Mouse (Mus musculus) embryonic fibroblast, embryonic 13.5 days (primary cell): Measurements from ENCODE around the gene Ankk1.

Experiments
- CTCF ChIP-seq: IDR thresholded peaks from 2 replicates; pipeline ENCODE4 v1.5.1; 2011; ENCODE audit warnings: mild to moderate bottlenecking, control low read depth, low read length, moderate library complexity, borderline replicate concordance; ENCODE audit not compliant: insufficient read depth
- POLR2A ChIP-seq: IDR thresholded peaks from 2 replicates; pipeline ENCODE4 v1.6.1; 2011; ENCODE audit warnings: low read depth, mild to moderate bottlenecking, control low read depth, low read length, moderate library complexity

DNA sequence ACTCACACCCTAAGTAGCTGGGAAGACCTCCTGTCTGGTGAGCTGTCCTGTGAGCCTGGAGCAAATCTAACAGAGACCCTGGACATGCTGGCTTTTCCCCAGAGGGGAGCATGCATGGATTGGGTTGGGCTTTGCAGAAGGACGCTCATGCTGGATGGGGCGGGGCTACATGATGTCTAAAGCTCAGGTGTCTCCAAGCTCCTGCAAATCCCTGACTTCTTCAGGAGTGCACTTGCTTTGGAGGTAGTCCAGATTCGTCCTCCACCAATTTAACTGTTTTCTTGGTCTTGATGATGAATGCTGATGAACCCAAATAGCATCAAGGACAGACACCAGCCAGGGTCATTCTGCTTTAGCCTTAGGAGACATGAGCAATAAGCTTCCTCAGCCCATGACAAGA lies 23.7 kb upstream of the Ankk1 start:
- TF ChIP-seq POLR2A (no peak), CTCF (no peak)
